Mouse (Mus musculus): ENCODE results near the gene Rhobtb3.
"Not testable (repeated sequence)": the region's sequence is repeated elsewhere in the genome, so short reads cannot be mapped to it uniquely, and the experiment has no call there.

The Rhobtb3 gene

GRCm38 (mm10) chr13:75929071-75929470 is 14.7 kb downstream of the Rhobtb3 start:
- DNase-seq (ENCODE audit: low read depth, low spot score), result not testable (repeated sequence)

- no peak for DNase-seq (ENCODE audit: low read depth, low spot score)
Measured at GRCm38 (mm10) chr13:75927951-75928350, 15.8 kb downstream of the Rhobtb3 start.

- DNase-seq (ENCODE audit: low read depth, low spot score), result no peak
Measured at GRCm38 (mm10) chr13:75914151-75914550, 29.6 kb downstream of the Rhobtb3 start.

GRCm38 (mm10) chr13:75908187-75908586 is 35.5 kb downstream of the Rhobtb3 start:
- no peak for DNase-seq (ENCODE audit: low read depth, low spot score)

- no peak for DNase-seq (ENCODE audit: low read depth, low spot score)
Measured at GRCm38 (mm10) chr13:75907133-75907532, 36.6 kb downstream of the Rhobtb3 start.

- DNase-seq (ENCODE audit: low read depth, low spot score), result no peak
Measured at GRCm38 (mm10) chr13:75904660-75905059, 39.1 kb downstream of the Rhobtb3 start.

- DNase-seq (ENCODE audit: low read depth, low spot score), result not testable (repeated sequence)
Measured at GRCm38 (mm10) chr13:75900928-75901327, 42.8 kb downstream of the Rhobtb3 start.

GRCm38 (mm10) chr13:75892876-75893275 is 50.8 kb downstream of the Rhobtb3 start:
- no peak for DNase-seq (ENCODE audit: low read depth, low spot score)

GRCm38 (mm10) chr13:75892291-75892690 is 51.4 kb downstream of the Rhobtb3 start:
- no peak for DNase-seq (ENCODE audit: low read depth, low spot score)

GRCm38 (mm10) chr13:75891868-75892267 is 51.9 kb downstream of the Rhobtb3 start:
- DNase-seq (ENCODE audit: low read depth, low spot score), result no peak

GRCm38 (mm10) chr13:75883792-75884191 is 59.9 kb downstream of the Rhobtb3 start:
- no peak for DNase-seq (ENCODE audit: low read depth, low spot score)

GRCm38 (mm10) chr13:75880501-75880900 is 63.2 kb downstream of the Rhobtb3 start:
- DNase-seq (ENCODE audit: low read depth, low spot score), result no peak

- no peak for DNase-seq (ENCODE audit: low read depth, low spot score)
Measured at GRCm38 (mm10) chr13:75879756-75880155, 64.0 kb downstream of the Rhobtb3 start.

GRCm38 (mm10) chr13:75877907-75878306 is 65.8 kb downstream of the Rhobtb3 start:
- peak; percentile 16 for DNase-seq (ENCODE audit: low read depth, low spot score)

- no peak for DNase-seq (ENCODE audit: low read depth, low spot score)
Measured at GRCm38 (mm10) chr13:75876592-75876991, 67.1 kb downstream of the Rhobtb3 start.

- DNase-seq (ENCODE audit: low read depth, low spot score), result not testable (repeated sequence)
Measured at GRCm38 (mm10) chr13:75876188-75876587, 67.5 kb downstream of the Rhobtb3 start.

GRCm38 (mm10) chr13:75874608-75875376 is 68.9 kb downstream of the Rhobtb3 start:
- DNase-seq (ENCODE audit: low read depth, low spot score), result no peak

GRCm38 (mm10) chr13:75867876-75868275 is 75.8 kb downstream of the Rhobtb3 start:
- no peak for DNase-seq (ENCODE audit: low read depth, low spot score)

GRCm38 (mm10) chr13:75865486-75866184 is 78.1 kb downstream of the Rhobtb3 start:
- DNase-seq (ENCODE audit: low read depth, low spot score), result no peak

- DNase-seq (ENCODE audit: low read depth, low spot score), result no peak
Measured at GRCm38 (mm10) chr13:75859264-75859844, 84.4 kb downstream of the Rhobtb3 start.

- no peak for DNase-seq (ENCODE audit: low read depth, low spot score)
Measured at GRCm38 (mm10) chr13:75853118-75853517, 90.6 kb downstream of the Rhobtb3 start.

GRCm38 (mm10) chr13:75852027-75852426 is 91.7 kb downstream of the Rhobtb3 start:
- DNase-seq (ENCODE audit: low read depth, low spot score), result no peak

- DNase-seq (ENCODE audit: low read depth, low spot score), result no peak
Measured at GRCm38 (mm10) chr13:75847027-75847426, 96.7 kb downstream of the Rhobtb3 start.
